Mouse (Mus musculus): ENCODE results near the gene Tas1r2. TPM values are rescaled to one million over a fixed set of nuclear protein-coding genes. Genes with fewer than 3 reads are reported as not detected.
A peak's percentile ranks its signal among the peaks of the same experiment; 100 is the strongest.

Tas1r2 gene
- polyA plus RNA-seq, 1 experiment from 2014 or later: not detected

GRCm38 (mm10) chr4:139643972-139644371 lies 9.4 kb upstream of the Tas1r2 start:
- Histone ChIP-seq H3K27ac (ENCODE audit: low read depth, low read length) (no peak overlapping the region), H3K4me2 (no peak overlapping the region), H3K36me3 (ENCODE audit: control insufficient read depth, insufficient read depth, low read length) (peaks cover 5% of the 10 kb centered on the region; the same call in 1 of the 2 replicates), H3K9me3 (ENCODE audit: control insufficient read depth, low read length) (no peaks in the 10 kb centered on the region), H3K9ac (ENCODE audit: low read length) (no peak overlapping the region), H3K27me3 (ENCODE audit: control insufficient read depth, insufficient read depth, low read length) (peaks cover 10% of the 10 kb centered on the region; the same call in 1 of the 2 replicates), H3K4me3 (ENCODE audit: low read depth, low read length) (no peak overlapping the region), H3K4me1 (ENCODE audit: control insufficient read depth, insufficient read depth, low read length) (peaks cover 26% of the 10 kb centered on the region)
- 0 out of 2 replicates have a peak, but pooled peaks have one; percentile 20 for ATAC-seq (ENCODE audit: low FRiP score)
- DNase-seq (ENCODE audit: low spot score, missing footprints): peak; percentile 99
- WGBS: 16% methylated on average over 9 of the region's 9 CpGs

- Histone ChIP-seq H3K4me3 (ENCODE audit: low read depth, low read length) (no peak overlapping the region), H3K27ac (ENCODE audit: low read depth, low read length) (no peak overlapping the region), H3K4me1 (ENCODE audit: control insufficient read depth, insufficient read depth, low read length) (peaks cover 7% of the 10 kb centered on the region), H3K36me3 (ENCODE audit: control insufficient read depth, insufficient read depth, low read length) (peaks cover 5% of the 10 kb centered on the region; the same call in 1 of the 2 replicates), H3K4me2 (no peak overlapping the region), H3K9ac (ENCODE audit: low read length) (no peak overlapping the region), H3K27me3 (ENCODE audit: control insufficient read depth, insufficient read depth, low read length) (peaks cover 10% of the 10 kb centered on the region; the same call in 1 of the 2 replicates), H3K9me3 (ENCODE audit: control insufficient read depth, low read length) (no peaks in the 10 kb centered on the region)
- 85% methylated on average over 7 of the region's 7 CpGs for WGBS
- DNase-seq (ENCODE audit: low spot score, missing footprints) (no peak), ATAC-seq (ENCODE audit: low FRiP score) (no peak)
Observed at GRCm38 (mm10) chr4:139646916-139647315, 6.4 kb upstream of the Tas1r2 start.

- DNase-seq (ENCODE audit: low spot score, missing footprints): no peak
- WGBS: 84% methylated on average over 15 of the region's 15 CpGs
- no peak for ATAC-seq (ENCODE audit: low FRiP score)
- no peak overlapping the region for H3K9ac ChIP-seq (ENCODE audit: low read length)
- H3K4me3 ChIP-seq (ENCODE audit: low read depth, low read length): no peak overlapping the region
- H3K9me3 ChIP-seq (ENCODE audit: control insufficient read depth, low read length): no peaks in the 10 kb centered on the region
- no peaks in the 10 kb centered on the region for H3K4me1 ChIP-seq (ENCODE audit: control insufficient read depth, insufficient read depth, low read length)
- peaks cover 5% of the 10 kb centered on the region; the same call in 1 of the 2 replicates for H3K36me3 ChIP-seq (ENCODE audit: control insufficient read depth, insufficient read depth, low read length)
- H3K4me2 ChIP-seq: no peak overlapping the region
- no peaks in the 10 kb centered on the region for H3K27me3 ChIP-seq (ENCODE audit: control insufficient read depth, insufficient read depth, low read length)
- no peak overlapping the region for H3K27ac ChIP-seq (ENCODE audit: low read depth, low read length)
Observed at GRCm38 (mm10) chr4:139650086-139650743, 3.1 kb upstream of the Tas1r2 start.

DNA sequence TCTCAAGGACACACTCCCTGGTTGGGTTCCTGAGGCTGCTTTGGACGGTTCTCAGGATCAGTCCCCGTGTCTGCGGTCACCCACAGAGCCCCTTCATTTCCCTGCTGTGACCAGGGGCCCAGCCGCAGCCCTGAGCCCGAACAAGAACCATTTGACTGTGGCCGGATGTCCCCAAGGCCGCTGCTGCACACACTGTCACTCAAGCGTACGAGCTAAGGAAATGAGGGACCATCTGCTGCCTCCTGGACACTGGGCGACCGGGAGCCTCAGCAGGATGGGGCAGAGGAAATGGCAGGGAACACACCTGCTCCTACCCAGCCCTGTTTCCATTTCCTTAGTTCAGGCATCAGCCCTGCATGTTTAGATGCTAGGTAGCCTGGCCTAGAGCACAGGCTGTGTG lies 2.4 kb upstream of the Tas1r2 start:
- Histone ChIP-seq H3K9me3 (ENCODE audit: control insufficient read depth, low read length) (no peaks in the 10 kb centered on the region), H3K27ac (ENCODE audit: low read depth, low read length) (no peak overlapping the region), H3K9ac (ENCODE audit: low read length) (no peak overlapping the region), H3K27me3 (ENCODE audit: control insufficient read depth, insufficient read depth, low read length) (no peaks in the 10 kb centered on the region), H3K4me2 (no peak overlapping the region), H3K4me3 (ENCODE audit: low read depth, low read length) (no peak overlapping the region), H3K36me3 (ENCODE audit: control insufficient read depth, insufficient read depth, low read length) (peaks cover 5% of the 10 kb centered on the region; the same call in 1 of the 2 replicates), H3K4me1 (ENCODE audit: control insufficient read depth, insufficient read depth, low read length) (no peaks in the 10 kb centered on the region)
- ATAC-seq (ENCODE audit: low FRiP score) (no peak), DNase-seq (ENCODE audit: low spot score, missing footprints) (no peak)
- WGBS: 76% methylated on average over 11 of the region's 11 CpGs

DNA sequence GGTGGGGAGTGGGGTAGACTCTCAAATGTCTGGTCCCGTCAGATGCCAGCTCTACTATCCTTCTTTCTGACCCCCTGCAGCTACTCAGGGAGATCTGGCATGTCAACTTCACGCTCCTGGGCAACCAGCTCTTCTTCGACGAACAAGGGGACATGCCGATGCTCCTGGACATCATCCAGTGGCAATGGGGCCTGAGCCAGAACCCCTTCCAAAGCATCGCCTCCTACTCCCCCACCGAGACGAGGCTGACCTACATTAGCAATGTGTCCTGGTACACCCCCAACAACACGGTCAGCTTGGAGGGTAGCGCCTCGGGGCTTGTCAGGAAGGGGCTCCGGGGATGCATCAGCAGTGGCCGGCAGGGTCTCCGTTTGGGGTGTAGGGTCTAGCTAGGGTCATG lies 8.6 kb downstream of the Tas1r2 start:
- no peaks in the 10 kb centered on the region for H3K4me1 ChIP-seq (ENCODE audit: control insufficient read depth, insufficient read depth, low read length)
- H3K4me3 ChIP-seq (ENCODE audit: low read depth, low read length): no peak overlapping the region
- H3K4me2 ChIP-seq: no peak overlapping the region
- no peak for DNase-seq (ENCODE audit: low spot score, missing footprints)
- no peak for ATAC-seq (ENCODE audit: low FRiP score)
- WGBS: 90% methylated on average over 14 of the region's 14 CpGs
- H3K9me3 ChIP-seq (ENCODE audit: control insufficient read depth, low read length): no peaks in the 10 kb centered on the region
- no peaks in the 10 kb centered on the region for H3K36me3 ChIP-seq (ENCODE audit: control insufficient read depth, insufficient read depth, low read length)
- H3K27ac ChIP-seq (ENCODE audit: low read depth, low read length): no peak overlapping the region
- H3K27me3 ChIP-seq (ENCODE audit: control insufficient read depth, insufficient read depth, low read length): no peaks in the 10 kb centered on the region
- H3K9ac ChIP-seq (ENCODE audit: low read length): no peak overlapping the region

DNA sequence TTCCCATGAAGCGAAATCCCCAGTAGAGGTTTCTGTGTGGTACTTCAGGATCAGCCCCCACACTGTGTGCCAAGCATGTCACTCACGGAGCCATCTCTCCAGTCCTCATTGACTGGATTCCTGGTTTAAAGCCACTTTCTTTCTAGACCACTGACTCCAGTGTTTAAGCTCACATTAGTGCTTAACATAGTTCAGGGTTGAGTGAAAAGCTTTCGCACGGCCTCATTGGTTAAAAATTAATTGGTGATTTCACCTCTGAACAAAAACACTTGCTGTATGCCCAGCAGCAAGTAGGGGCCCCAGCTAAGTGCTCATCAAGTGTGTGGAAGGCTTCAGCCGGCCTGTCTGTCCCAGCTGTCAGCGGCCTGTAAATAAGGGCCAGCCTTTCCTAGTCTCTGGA lies 14.3 kb downstream of the Tas1r2 start:
- H3K9me3 ChIP-seq (ENCODE audit: control insufficient read depth, low read length): no peaks in the 10 kb centered on the region
- H3K4me3 ChIP-seq (ENCODE audit: low read depth, low read length): no peak overlapping the region
- DNase-seq (ENCODE audit: low spot score, missing footprints): no peak
- H3K27ac ChIP-seq (ENCODE audit: low read depth, low read length): no peak overlapping the region
- H3K4me1 ChIP-seq (ENCODE audit: control insufficient read depth, insufficient read depth, low read length): no peaks in the 10 kb centered on the region
- 64% methylated on average over 6 of the region's 6 CpGs for WGBS
- no peaks in the 10 kb centered on the region for H3K36me3 ChIP-seq (ENCODE audit: control insufficient read depth, insufficient read depth, low read length)
- no peak overlapping the region for H3K9ac ChIP-seq (ENCODE audit: low read length)
- no peak overlapping the region for H3K4me2 ChIP-seq
- no peaks in the 10 kb centered on the region for H3K27me3 ChIP-seq (ENCODE audit: control insufficient read depth, insufficient read depth, low read length)
- no peak for ATAC-seq (ENCODE audit: low FRiP score)

GRCm38 (mm10) chr4:139669847-139670246 lies 16.5 kb downstream of the Tas1r2 start:
- H3K27ac ChIP-seq (ENCODE audit: low read depth, low read length): no peak overlapping the region
- no peak overlapping the region for H3K4me3 ChIP-seq (ENCODE audit: low read depth, low read length)
- 21% methylated on average over 6 of the region's 6 CpGs for WGBS
- H3K36me3 ChIP-seq (ENCODE audit: control insufficient read depth, insufficient read depth, low read length): no peaks in the 10 kb centered on the region
- DNase-seq (ENCODE audit: low spot score, missing footprints) (peak; percentile 98), ATAC-seq (ENCODE audit: low FRiP score) (peak; percentile 66)
- no peaks in the 10 kb centered on the region for H3K27me3 ChIP-seq (ENCODE audit: control insufficient read depth, insufficient read depth, low read length)
- no peaks in the 10 kb centered on the region for H3K9me3 ChIP-seq (ENCODE audit: control insufficient read depth, low read length)
- H3K4me1 ChIP-seq (ENCODE audit: control insufficient read depth, insufficient read depth, low read length): no peaks in the 10 kb centered on the region
- no peak overlapping the region for H3K9ac ChIP-seq (ENCODE audit: low read length)
- H3K4me2 ChIP-seq: no peak overlapping the region

DNA sequence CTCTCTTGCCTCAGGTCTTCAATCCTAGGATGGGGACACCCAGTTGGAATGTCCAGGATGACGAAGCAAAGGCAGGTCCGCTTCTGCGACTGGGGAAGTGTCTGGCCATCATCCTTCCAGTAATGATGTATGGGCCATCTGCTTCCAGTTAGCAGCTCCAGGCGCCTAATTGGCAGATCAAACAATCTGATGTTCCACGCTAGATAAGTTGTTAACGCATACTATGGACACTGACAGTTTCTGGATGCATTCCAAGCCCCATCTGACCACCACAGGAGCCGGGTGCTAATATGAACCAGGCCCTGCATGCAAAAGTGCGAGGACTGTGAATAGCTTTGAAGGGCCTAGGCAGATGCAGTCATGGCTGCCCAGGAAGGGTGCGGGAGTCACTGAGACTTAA lies 22.4 kb downstream of the Tas1r2 start:
- H3K4me2 ChIP-seq: no peak overlapping the region
- H3K36me3 ChIP-seq (ENCODE audit: control insufficient read depth, insufficient read depth, low read length): no peaks in the 10 kb centered on the region
- H3K4me3 ChIP-seq (ENCODE audit: low read depth, low read length): no peak overlapping the region
- no peaks in the 10 kb centered on the region for H3K4me1 ChIP-seq (ENCODE audit: control insufficient read depth, insufficient read depth, low read length)
- ATAC-seq (ENCODE audit: low FRiP score) (no peak), DNase-seq (ENCODE audit: low spot score, missing footprints) (peak; percentile 35)
- no peaks in the 10 kb centered on the region for H3K27me3 ChIP-seq (ENCODE audit: control insufficient read depth, insufficient read depth, low read length)
- 76% methylated on average over 9 of the region's 9 CpGs for WGBS
- no peak overlapping the region for H3K27ac ChIP-seq (ENCODE audit: low read depth, low read length)
- H3K9me3 ChIP-seq (ENCODE audit: control insufficient read depth, low read length): no peaks in the 10 kb centered on the region; the same call in 1 of the 2 replicates
- no peak overlapping the region for H3K9ac ChIP-seq (ENCODE audit: low read length)

- Histone ChIP-seq H3K36me3 (ENCODE audit: control insufficient read depth, insufficient read depth, low read length) (no peaks in the 10 kb centered on the region), H3K4me3 (ENCODE audit: low read depth, low read length) (no peak overlapping the region), H3K9me3 (ENCODE audit: control insufficient read depth, low read length) (no peaks in the 10 kb centered on the region), H3K4me2 (no peak overlapping the region), H3K9ac (ENCODE audit: low read length) (no peak overlapping the region), H3K27me3 (ENCODE audit: control insufficient read depth, insufficient read depth, low read length) (no peaks in the 10 kb centered on the region), H3K27ac (ENCODE audit: low read depth, low read length) (no peak overlapping the region), H3K4me1 (ENCODE audit: control insufficient read depth, insufficient read depth, low read length) (no peaks in the 10 kb centered on the region)
- ATAC-seq (ENCODE audit: low FRiP score) (0 out of 2 replicates have a peak, but pooled peaks have one; percentile 5), DNase-seq (ENCODE audit: low spot score, missing footprints) (peak; percentile 76)
- WGBS: 79% methylated on average over 22 of the region's 22 CpGs
Observed at GRCm38 (mm10) chr4:139683728-139684638, 30.6 kb downstream of the Tas1r2 start.
